16 mouse cellular contexts compared by ENCODE assay signal in genomic region chrX:122555679-122556078, GRCm38 (mm10).
"Had no signal": no experiment of that assay in that cellular context is flagged by ENCODE, and none has a peak within 500 bp of the region (broad histone marks: within the 10 kb centered on the region; RNA-seq: fewer than 3 reads in every experiment).

No protein-coding gene starts in this region.

- H3K4me2 ChIP-seq: neural tube, embryonic 12.5 days; neural tube, embryonic 13.5 days; neural tube, embryonic 15.5 days; stomach, embryonic 15.5 days had no signal

- H3K4me3 ChIP-seq: neural tube, embryonic 12.5 days; neural tube, embryonic 13.5 days; neural tube, embryonic 15.5 days; stomach, embryonic 15.5 days had no signal

- DNase-seq: retina, postnatal 1 day; right cerebral cortex, adult 18-20 months; right cerebral cortex, postnatal 14 days; right cerebral cortex, postnatal 25 days; right cerebral cortex, postnatal 4 days; spleen, adult 18-20 months; thymus, adult 18-20 months; thymus, adult 2 months; thymus, postnatal 14 days; thymus, postnatal 25 days; thymus, postnatal 36 days; thymus, postnatal 4 days had no signal

- H3K9ac ChIP-seq: neural tube, embryonic 12.5 days; neural tube, embryonic 13.5 days; neural tube, embryonic 15.5 days; stomach, embryonic 15.5 days had no signal

- H3K4me1 ChIP-seq: neural tube, embryonic 12.5 days; neural tube, embryonic 13.5 days; neural tube, embryonic 15.5 days; stomach, embryonic 15.5 days had no signal

- H3K9me3 ChIP-seq: neural tube, embryonic 12.5 days; neural tube, embryonic 13.5 days; neural tube, embryonic 15.5 days; stomach, embryonic 15.5 days had no signal

- H3K27me3 ChIP-seq: neural tube, embryonic 12.5 days; neural tube, embryonic 13.5 days; neural tube, embryonic 15.5 days; stomach, embryonic 15.5 days had no signal

- H3K36me3 ChIP-seq: neural tube, embryonic 12.5 days; neural tube, embryonic 13.5 days; neural tube, embryonic 15.5 days; stomach, embryonic 15.5 days had no signal

- H3K27ac ChIP-seq: neural tube, embryonic 12.5 days; neural tube, embryonic 13.5 days; neural tube, embryonic 15.5 days; stomach, embryonic 15.5 days had no signal
